Mouse (Mus musculus) gastrocnemius, postnatal 10 days (tissue): ENCODE measurements at regions not wholly inside any gene's neighbourhood (a gene's known extent, or its start where the extent isn't known, plus 50 kb on each side); places are given as distances from the start of the nearest gene placed in this dataset.

Experiments used
- DNase-seq: peaks from one replicate; pipeline ENCODE4 v3.0.0; 2021; ENCODE audit warnings: mixed read lengths

DNA sequence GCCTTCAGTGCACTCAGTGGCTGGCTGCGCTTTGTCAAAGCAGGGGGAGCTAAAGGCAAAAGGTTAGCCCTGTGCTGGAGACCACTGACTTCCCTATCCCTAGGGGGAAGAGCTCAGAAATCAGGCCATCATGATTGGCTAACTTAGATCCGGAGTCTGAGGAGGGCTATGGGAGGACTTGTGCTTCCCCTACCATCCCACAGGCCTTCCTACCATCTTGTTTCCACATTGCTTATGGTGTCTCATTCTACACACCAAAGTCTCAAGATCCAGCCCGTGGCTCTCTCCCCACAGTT lies 72.9 kb upstream of the 1700024P04Rik start:
- no peak for DNase-seq

- DNase-seq, result no peak
Observed at GRCm38 (mm10) chr13:99056432-99057292, 72.3 kb upstream of the 1700024P04Rik start.

DNA sequence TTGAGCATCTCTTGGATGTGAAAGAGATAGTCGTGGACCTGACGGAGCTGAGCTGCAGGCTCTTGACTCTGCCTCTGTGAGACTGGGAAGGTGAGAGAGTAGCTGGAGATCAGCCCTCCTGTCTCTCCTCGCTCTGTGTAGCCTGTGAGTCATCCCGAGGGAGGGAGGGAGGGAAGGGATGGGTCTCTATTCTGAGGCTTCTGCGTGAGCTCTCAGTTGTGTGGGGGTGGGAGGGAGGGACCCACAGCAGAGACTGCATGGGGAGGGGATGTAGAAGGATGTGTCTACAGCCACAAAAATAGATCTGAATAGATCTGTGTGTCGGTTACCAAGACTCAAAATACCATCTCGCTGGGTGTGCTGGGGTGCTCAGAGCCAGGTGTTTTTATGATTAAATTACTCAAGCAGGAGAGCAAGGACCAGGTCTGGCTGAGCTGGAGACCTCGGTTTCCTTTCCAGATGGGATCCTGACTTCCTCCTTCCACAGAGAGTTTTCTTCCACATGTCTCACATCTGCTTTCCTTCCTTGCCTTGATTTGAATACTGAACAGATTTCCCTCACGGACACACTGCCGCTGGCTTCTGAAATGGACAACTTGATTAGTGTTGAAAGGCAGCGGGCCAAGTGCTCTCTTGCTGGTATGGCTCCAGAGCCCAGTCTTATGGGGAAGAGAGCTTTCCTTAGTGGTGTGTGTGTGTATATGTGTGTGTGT lies 71.4 kb upstream of the 1700024P04Rik start:
- peak; percentile 52 for DNase-seq

- no peak for DNase-seq
Observed at GRCm38 (mm10) chr13:99052076-99052475, 67.7 kb upstream of the 1700024P04Rik start.

DNA sequence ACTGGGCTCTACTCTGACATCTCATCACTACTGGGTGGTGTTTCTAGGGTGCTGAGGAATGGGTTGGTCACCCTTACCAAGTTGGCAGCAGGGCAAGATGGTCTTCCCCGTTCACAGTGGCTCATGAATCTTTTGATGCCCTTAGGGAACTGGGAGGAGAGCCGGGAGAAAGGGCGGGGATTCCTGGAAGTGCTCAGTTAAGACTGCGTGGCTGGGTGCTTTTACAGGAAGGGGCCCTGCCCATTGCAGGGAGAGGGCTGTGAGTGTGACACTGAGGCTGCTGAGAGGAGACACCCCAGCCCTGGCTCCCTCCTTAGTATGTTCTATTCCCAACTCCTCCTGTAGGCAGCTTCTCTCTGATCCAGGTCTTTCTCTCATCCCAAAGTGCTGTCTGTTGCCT lies 65.3 kb upstream of the 1700024P04Rik start:
- no peak for DNase-seq

DNA sequence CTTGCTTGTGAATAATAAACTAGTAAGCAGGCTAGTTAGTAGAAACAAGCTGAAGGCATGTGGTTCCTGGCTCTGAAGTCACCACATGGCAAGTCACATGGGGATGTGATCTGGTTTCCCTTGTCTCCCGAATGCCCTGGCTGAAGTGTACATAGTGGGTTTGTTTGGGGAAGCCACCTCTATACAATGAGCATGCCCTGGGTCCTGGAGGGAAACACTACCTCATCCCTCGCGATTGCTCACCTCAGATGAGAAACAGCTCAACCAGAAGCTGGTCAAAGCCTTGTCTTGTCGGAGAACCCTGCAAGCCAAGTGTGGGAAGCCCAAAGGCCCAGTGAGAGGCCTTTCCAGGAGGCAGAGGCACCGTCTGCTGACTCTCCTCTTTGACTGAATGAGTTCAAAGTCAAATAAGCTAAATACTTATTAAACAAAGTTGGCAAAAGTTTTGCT lies 64.3 kb upstream of the 1700024P04Rik start:
- no peak for DNase-seq

DNA sequence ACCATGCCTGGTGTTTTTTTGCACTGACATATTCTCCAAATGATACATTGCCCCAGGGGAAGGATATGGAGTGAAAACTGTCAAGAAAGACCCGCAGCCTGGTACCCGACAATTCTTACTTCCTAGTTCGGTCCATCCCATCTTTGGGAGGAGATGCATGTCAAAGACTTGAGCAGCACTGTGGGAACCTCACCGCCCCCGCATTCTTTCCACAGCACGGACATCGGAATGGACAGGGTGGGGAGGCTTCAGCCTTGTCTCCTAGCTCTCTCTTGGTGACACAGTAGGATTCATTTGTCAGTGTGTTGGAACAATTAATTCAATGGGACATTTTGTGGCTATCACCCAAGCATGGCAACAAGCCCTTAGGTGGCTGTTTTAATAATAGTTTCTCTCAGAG lies 62.9 kb upstream of the 1700024P04Rik start:
- no peak for DNase-seq

DNA sequence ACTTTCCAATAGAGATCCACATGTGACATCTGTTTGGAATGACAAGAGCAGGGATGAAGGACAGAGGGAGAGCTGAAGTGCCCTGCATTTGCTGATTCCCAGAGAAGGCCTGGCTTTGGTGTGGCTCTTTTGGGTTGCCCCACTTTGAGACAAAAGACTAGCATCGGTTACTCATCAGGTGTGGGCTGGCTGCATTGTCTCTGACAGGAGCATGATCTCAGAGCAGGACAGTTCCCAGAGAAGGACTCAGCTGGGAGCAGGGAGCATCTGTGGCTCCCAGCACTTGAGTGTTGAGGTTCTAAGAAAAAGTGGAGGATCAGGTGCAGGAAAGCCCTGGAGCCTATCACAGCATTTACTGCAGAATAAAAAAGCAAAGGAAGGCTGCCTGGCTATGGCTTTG lies 62.4 kb upstream of the 1700024P04Rik start:
- no peak for DNase-seq

DNA sequence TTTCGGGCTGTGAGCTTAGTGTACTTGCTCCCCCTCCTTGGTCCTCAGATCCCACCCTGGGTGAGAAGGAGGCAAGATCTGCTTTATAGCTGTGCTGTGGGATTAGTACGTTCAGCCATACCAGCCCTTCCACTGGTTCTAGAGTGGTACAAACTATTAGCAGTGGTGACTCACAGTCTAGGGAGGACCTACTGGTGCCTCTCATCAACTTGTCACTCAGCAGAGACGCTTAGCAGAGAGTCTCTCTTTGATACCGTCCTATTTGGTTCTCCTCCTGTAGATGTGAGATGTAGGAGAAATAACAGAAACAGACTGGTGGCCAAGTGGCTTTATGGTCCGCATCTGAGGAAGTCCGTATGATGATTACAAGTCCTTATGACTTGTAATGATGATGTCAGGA lies 57.7 kb upstream of the 1700024P04Rik start:
- no peak for DNase-seq

DNA sequence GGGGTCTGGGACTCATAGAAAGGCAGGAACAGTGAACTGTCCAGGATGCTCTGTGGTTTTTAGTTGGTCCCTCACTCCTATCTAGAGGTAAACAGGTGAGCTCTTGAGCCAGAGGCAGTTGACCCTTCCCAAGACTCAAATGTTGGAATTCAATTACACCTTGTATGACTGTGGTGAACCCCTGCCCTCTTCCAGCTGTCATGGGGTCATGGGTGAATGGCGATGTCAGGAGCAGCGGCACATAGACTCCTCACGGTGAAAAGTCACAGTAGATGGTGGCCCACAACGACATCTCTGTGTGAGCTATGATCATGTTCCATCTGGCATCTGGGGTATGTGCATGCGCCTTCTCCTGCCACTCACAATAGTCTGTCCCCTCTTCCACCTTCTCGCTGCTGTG lies 56.9 kb upstream of the 1700024P04Rik start:
- DNase-seq, result no peak

- no peak for DNase-seq
Observed at GRCm38 (mm10) chr13:99040846-99041245, 56.5 kb upstream of the 1700024P04Rik start.

DNA sequence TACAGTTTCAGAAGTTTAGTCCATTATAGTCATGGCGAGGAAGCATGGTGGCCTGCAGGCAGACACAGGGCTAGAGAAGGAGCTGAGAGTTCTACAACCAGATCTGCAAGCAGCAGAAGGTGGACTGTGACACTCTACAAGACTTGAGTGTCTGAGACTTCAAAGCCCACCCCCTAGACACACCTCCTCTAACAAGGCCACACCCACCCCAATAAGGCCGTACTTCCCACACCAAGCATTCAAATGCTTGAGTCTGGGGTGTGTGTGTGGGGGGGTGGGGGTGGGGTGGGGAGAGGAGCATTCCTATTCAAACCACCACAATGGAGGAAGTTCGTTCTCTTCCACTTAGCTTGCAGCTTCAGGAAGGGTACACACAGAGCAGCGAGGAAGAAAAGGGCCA lies 55.8 kb upstream of the 1700024P04Rik start:
- no peak for DNase-seq

DNA sequence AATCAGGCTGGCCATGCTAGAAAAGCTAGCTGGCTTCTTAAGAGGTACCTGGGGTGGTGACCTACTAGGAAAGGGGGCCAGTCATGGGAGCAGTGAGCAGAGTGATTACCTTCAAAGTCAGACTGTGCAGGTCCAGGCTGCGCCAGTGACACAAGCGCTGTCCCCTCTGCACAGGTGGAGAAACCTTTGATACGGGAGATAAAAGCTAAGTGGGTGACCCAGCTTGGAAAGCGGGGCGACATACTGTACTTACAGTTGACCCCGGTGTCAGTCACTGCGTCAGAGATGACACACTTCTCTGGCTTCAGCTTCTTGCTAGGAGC lies 54.7 kb upstream of the 1700024P04Rik start:
- no peak for DNase-seq

DNA sequence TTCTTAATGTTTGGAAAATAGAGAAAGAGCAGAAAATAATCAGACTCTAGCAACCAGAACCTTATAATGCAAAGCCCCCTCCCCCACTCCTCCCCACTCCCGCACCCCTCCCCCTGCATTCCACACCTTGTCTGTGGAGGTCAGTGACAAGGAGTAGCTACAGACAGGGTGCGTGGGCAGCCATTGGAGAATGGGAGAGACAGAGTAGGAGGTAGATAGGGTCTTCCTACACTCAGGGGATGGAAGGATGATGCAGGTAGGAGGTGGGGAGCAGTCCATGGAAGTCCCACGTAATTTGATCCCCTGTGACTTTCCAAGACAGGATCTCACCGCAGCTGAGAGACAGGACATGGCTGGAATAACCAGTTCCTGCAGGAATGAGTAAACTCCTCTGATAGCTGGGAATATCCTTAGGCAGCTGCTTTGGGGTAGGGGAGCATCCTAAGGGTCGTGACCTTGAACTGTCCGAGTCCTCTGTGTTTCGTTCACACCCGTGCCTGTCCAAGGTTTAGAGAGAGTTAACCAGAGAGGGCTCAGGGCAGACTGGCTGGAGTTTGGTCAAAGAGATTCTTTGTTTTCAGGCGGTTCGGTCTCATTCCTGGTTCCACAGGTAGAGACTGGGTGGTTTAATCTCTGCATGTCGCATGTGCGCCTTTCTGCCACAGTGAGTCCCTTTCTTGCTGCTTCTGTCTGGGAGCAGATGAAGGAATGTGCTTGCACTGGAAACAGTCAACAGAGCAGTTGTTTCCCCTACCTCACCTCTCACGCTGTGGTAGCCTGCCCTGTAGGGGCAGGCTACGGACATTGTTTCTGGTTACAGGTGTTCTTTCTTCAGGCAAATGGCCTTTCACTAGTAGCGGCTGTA lies 54.1 kb upstream of the 1700024P04Rik start:
- no peak for DNase-seq

- DNase-seq, result no peak
Observed at GRCm38 (mm10) chr13:99037131-99037530, 52.8 kb upstream of the 1700024P04Rik start.
